Mouse (Mus musculus) small intestine, adult 2 months (tissue): Measurements from ENCODE around the gene Aunip. TPM values are rescaled to one million over a fixed set of nuclear protein-coding genes. Genes with fewer than 3 reads are reported as not detected.

ENCODE experiments used
- H3K27ac ChIP-seq: fragments of 200-500 bp; 2 replicates; pipeline ENCODE4 v1.5.1; 2012; ENCODE audit warnings: low read depth, low read length, control low read depth, inconsistent platforms; ENCODE audit not compliant: insufficient read depth
- H3K27me3 ChIP-seq: fragments of 200-500 bp; 2 replicates; pipeline ENCODE4 v1.6.1; 2012; ENCODE audit warnings: mild to moderate bottlenecking, moderate library complexity, low read length, inconsistent platforms; ENCODE audit not compliant: control insufficient read depth, insufficient read depth
- H3K36me3 ChIP-seq: fragments of 200-500 bp; 2 replicates; pipeline ENCODE4 v1.6.1; 2012; ENCODE audit warnings: mild to moderate bottlenecking, low read length, control low read depth, inconsistent platforms; ENCODE audit not compliant: control insufficient read depth, insufficient read depth
- H3K4me1 ChIP-seq: fragments of 200-500 bp; 2 replicates; pipeline ENCODE4 v1.6.1; 2012; ENCODE audit warnings: low read length, inconsistent platforms, mixed read lengths; ENCODE audit not compliant: control insufficient read depth, insufficient read depth, insufficient read length
- H3K4me3 ChIP-seq: fragments of 200-500 bp; 2 replicates; pipeline ENCODE4 v1.5.1; 2012; ENCODE audit warnings: low read depth, mild to moderate bottlenecking, control low read depth, inconsistent platforms, low read length, moderate library complexity
- CTCF ChIP-seq: fragments of 200-500 bp; IDR thresholded peaks from 2 replicates; pipeline ENCODE4 v1.5.1; 2012; ENCODE audit warnings: low read depth, mild to moderate bottlenecking, control low read depth, inconsistent platforms, low read length, moderate library complexity, mixed read lengths; ENCODE audit not compliant: insufficient replicate concordance, insufficient read length; ENCODE audit errors: extremely low read depth
- POLR2A ChIP-seq: fragments of 200-500 bp; IDR thresholded peaks from 2 replicates; pipeline ENCODE4 v1.6.1; 2012; ENCODE audit warnings: low read depth, mild to moderate bottlenecking, control low read depth, inconsistent platforms, low read length, moderate library complexity
- whole genome bisulfite sequencing: fragments of 180-500 bp; shearing (Covaris S2); methylation state at CpG from one replicate; pipeline ENCODE4 v1.1.7; 2018; 5-methylcytosine and 5-hydroxymethylcytosine counted together
- polyA plus RNA-seq: library from polyadenylated mRNA; depleted of rRNA; stranded (reverse); fragments of >200 nt; gene quantifications from 2 replicates; pipeline ENCODE4 v1.2.3, GENCODE M21; 2012

Gene Aunip
- polyA plus RNA-seq, 1 experiment, result 0.44 TPM

DNA sequence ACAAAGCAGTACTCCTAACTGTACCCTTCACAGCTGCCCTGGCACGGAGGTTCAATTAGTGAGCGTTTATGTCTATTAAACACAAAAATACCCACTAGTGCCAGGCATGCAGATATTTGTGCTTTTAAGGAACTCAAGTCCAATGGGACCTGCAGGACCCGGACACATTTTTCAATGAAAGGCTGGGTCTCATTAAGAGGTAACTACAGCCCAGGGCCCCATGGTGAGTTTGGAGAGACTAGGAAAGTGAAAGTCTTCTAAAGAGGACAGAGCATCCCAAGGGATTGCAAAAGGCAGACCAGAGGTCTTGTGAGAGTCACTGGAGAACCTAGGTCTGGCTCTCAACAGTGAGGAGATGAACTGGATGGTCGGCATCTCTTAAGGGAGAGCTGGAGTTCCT lies 22.6 kb downstream of the Aunip start:
- Histone ChIP-seq H3K4me1 (peaks cover 3% of the 10 kb centered on the region; the same call in 1 of the 2 replicates), H3K27ac (no peak overlapping the region), H3K4me3 (no peak overlapping the region), H3K27me3 (no peaks in the 10 kb centered on the region), H3K36me3 (peaks cover 29% of the 10 kb centered on the region)
- TF ChIP-seq CTCF (no peak), POLR2A (no peak)
- WGBS, result 87% methylated on average over 4 of the region's 4 CpGs

- under 1% methylated on average over 57 of the region's 57 CpGs for WGBS
- H3K27ac ChIP-seq, result peak overlapping the region; percentile 60
- H3K27me3 ChIP-seq, result no peaks in the 10 kb centered on the region
- peaks cover 3% of the 10 kb centered on the region; the same call in 1 of the 2 replicates for H3K4me1 ChIP-seq
- peaks cover 20% of the 10 kb centered on the region for H3K36me3 ChIP-seq
- TF ChIP-seq CTCF, result no peak
- H3K4me3 ChIP-seq, result peak overlapping the region; percentile 95
These were observed 23.5 kb downstream of the Aunip start for GRCm38 (mm10) chr4:134534124-134534886.

GRCm38 (mm10) chr4:134534932-134535786 lies 24.4 kb downstream of the Aunip start, which contains the start of gene Mtfr1l:
TSS of gene Mtfr1l (minus strand) at chr4:134535387.
- WGBS, result under 1% methylated on average over 71 of the region's 71 CpGs
- H3K4me1 ChIP-seq, result peaks cover 3% of the 10 kb centered on the region; the same call in 1 of the 2 replicates
- TF ChIP-seq CTCF (no peak), POLR2A (peak; percentile 63)
- H3K4me3 ChIP-seq, result peak within 1 kb of the TSS; percentile 95
- H3K27me3 ChIP-seq, result no peaks in the 10 kb centered on the region
- H3K27ac ChIP-seq, result peak within 1 kb of the TSS; percentile 60
- peaks cover 13% of the 10 kb centered on the region for H3K36me3 ChIP-seq

DNA sequence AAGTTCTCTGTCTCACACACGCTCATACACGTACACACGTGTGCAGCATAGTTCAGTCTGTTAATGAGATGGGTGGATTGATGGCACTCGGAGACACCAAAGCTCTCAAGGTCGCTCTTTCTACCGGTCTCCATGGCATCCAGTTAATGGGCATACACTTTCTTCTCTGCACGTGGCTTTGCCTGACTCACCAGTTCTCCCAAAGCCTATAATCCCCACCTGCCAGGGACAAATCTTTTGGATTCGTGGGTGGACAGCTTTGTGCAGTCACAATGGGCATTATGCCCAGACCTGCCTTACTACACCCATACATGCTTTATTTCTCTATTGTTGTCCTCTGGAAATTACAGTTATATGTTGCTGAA lies 25.0 kb downstream of the Aunip start:
- peak overlapping the region; percentile 42; the same call in 1 of the 2 replicates for H3K27ac ChIP-seq
- H3K27me3 ChIP-seq, result no peaks in the 10 kb centered on the region
- under 1% methylated on average over 8 of the region's 8 CpGs for WGBS

DNA sequence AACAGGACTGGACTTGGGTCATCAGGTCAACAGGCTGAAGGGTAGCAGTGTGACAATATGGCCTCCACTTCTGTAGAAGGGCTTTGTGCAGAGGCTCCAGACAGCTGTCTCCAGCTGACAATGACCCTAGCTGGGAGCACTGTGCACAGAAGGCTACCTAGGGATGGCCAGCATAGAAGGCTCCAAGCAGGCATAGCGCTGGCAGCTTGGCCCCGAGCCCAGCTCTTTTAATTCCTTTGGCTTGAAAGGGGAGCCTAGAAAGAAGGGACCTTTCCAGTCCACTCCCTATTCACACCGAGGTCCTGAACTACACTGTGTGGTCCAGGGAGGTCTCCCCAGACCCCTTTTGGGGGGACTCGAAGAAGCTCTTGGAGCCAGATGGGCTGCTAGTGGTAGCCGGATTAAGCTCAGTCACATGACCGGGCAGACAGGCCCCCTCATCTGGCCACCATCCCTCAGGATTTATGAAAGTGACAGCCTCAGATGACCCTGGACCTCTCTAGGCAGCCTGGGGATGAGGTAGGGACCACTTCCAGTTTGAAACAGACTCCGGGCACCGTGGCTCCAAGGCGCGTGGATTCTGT lies 28.3 kb downstream of the Aunip start:
- no peak overlapping the region for H3K27ac ChIP-seq
- H3K4me1 ChIP-seq, result peaks cover 2% of the 10 kb centered on the region; the same call in 1 of the 2 replicates
- TF ChIP-seq CTCF (no peak), POLR2A (no peak)
- H3K4me3 ChIP-seq, result no peak overlapping the region
- 86% methylated on average over 10 of the region's 10 CpGs for WGBS
- H3K36me3 ChIP-seq, result no peaks in the 10 kb centered on the region
- no peaks in the 10 kb centered on the region for H3K27me3 ChIP-seq

More for the DNA sequence above, 25.0 kb downstream of the Aunip start:
- Histone ChIP-seq H3K4me3 (peak overlapping the region; percentile 95), H3K36me3 (peaks cover 7% of the 10 kb centered on the region; the same call in 1 of the 2 replicates), H3K4me1 (peaks cover 3% of the 10 kb centered on the region; the same call in 1 of the 2 replicates)
- no peak for TF ChIP-seq CTCF
- no peak for TF ChIP-seq POLR2A

DNA sequence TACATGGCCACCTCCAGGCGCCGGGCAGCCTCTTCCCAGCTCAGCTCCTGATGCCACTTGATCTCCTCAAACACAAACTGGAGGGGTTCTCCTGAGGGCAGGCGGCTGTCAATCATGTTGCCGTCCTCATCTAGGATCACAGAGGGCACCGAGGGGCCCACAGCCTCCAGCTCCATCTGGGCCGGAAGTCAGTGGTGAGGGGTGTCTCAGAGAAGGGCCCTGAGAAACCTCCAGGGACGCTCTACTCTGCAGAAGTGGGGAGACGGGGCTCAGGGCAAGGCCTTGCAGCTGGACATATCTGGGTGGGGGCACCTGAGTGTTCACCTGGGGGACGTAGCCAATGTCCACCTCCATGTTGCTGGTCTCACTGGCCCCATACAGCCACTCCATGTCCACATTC lies 31.9 kb downstream of the Aunip start:
- Histone ChIP-seq H3K27ac (no peak overlapping the region), H3K27me3 (no peaks in the 10 kb centered on the region), H3K4me1 (peaks cover 6% of the 10 kb centered on the region), H3K4me3 (no peak overlapping the region), H3K36me3 (no peaks in the 10 kb centered on the region)
- WGBS, result 94% methylated on average over 9 of the region's 9 CpGs
- TF ChIP-seq CTCF, result no peak
- no peak for TF ChIP-seq POLR2A
